Mouse (Mus musculus) cerebellum, postnatal 4 days (tissue): ENCODE results near the gene Tssc4.

Source experiments
- DNase-seq, 2 experiments: peaks; one replicate each; pipeline ENCODE4 v3.0.0; 2022; ENCODE audit warnings: low spot score in 2 of 2, mixed read lengths in 1 of 2

Tssc4 gene

GRCm38 (mm10) chr7:143044826-143045206, 24.2 kb upstream of the Tssc4 start:
- no peak for DNase-seq

DNA sequence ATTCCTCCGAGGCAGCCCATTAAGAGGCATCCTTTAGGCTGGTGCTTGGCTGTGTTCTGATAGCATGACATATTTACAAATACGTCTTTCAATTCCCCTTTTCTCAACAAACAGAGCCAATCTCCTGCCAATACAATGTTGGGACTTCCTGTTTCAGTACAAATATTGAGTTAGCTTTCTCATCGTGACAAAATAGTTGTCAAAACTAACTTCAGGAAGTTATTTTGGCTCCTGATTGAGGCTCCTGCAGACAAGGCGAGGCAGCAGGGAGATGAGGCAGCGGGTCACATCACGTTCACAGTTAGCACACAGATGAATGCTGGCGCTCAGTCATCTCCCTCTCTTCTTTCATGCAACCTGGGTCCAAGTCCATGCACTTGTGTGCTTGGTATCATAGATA, 22.7 kb upstream of the Tssc4 start:
- no peak for DNase-seq

DNA sequence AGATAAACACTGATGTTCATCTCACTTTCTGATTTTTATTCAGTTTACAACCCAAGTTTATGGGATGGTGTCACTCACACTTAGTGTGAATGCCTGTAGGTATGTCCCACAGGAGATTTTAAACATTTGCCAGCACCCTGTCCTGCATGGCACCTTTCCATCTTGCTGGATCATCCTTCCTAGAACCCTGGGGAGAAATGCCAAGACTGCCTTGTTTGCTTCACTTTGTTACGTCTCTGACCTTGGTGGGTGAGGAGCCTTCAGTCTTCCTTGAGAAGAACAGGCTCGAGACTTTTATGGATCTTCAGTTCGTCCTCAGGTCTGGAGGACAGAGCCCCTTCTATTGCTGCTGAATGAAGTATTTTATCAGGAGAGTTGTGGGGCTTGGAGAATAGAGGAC, 19.7 kb upstream of the Tssc4 start:
- no peak for DNase-seq

DNA sequence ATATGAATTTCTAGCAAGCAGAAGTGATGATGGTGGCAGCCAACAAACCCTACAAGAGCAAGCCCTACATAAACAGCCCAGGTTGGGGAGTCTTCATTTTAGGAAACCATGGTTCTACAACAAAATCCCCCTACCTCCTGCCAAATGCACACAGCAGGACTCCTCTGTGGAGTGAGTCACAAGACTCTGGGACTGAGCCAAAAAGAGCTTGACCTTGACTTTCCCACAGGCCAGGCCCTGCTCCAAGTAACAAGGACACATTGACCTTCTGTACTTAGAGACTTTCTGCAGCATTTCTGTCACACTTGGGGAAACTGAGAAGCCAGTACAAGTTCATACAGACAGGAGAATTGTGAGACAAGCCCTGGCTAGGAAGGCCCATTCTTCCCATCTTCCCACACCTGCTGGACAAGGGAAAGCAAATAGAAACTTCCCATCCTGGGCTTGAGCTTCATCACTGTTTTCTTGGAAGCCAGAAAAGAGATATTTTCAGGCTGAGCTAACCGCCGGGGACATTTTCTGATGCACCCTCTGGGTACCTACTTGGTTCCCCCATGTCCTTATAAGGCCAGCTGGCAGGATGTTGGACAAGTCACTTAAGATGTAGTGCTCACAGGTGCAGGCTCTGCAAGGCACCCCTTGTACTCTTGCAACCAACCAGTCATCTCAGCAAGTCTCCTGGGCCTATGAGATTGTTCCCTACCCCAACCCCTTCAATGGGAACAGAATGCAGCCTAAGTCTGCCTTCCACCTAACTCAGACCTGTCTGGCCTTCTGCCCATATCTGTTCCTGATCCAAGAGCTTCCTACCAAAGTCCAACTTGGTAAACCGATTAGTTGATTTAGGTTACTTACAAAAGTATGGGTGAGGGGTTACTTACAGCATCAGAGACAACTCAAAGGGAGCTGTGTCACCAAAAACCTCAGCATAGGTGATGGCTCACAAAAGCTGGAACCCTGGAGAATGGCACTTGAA, 18.9 kb upstream of the Tssc4 start:
- no peak for DNase-seq

DNA sequence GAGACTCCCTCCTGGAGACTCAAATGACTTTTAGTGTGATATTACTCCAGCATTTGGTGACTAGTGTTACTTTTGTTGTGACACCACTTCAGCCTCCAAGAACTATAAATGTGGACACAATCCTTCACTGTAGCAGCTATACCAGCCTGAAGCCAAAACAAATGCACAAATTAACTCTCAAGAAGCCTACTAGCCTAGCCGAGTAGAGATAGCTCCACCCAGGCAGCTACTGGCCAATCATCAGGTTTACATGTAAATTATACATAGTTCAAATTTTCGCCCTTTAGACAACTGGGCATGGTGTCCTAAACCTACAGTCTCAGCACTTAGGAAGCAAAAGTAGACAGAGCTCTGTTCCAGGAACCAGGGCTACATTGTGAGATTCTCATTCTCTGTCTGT, 17.7 kb upstream of the Tssc4 start:
- no peak for DNase-seq

- peak; percentile 57 to 81 for DNase-seq
These were observed 16.4 kb upstream of the Tssc4 start, which contains the start of gene Cd81 for GRCm38 (mm10) chr7:143052626-143053007. Gene Cd81, plus strand, starts transcription at chr7:143052739.

DNA sequence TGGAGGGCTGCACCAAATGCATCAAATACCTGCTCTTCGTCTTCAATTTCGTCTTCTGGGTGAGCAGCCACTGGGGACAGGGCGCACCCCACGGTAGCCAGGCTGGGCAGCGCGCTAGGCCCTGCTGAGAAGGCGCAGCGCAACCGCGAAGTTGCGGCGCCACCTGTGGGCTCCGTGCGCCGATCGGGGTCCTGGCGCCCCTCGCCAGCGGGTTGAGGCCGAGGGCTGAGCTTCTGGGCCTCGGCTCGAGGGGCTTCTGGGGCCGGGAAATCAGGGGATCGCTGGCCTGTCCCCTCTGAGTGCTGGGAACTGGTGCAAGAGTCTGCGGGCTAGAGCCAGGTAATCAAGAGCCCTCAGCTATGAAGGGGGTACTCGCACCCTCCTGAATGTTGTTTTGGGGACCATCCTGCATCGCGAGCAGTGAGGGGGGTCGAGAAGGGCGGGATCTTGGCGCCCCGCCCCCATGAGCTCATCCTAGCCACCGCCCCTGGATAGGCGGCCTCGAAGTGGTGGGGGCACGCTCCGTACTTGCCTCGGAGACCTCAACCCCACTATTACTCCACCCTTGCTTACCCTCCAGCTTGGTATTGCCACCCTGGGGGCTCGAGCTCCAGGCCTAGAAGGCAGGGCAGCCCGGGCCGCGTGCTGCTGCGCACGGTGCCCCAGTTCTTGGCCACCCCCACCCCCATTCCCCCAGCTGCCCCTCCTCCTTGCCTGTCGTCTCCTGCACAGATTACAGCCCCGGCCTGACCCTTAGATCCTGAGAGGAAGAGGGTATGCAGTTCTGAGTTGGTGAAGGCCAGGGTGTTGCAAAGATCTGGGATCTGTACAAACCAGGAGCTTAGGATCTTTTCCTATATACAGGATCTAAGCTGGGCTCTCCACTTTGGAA, 15.8 kb upstream of the Tssc4 start:
- DNase-seq, result peak in 1 of 2 experiments; percentile 73

DNA sequence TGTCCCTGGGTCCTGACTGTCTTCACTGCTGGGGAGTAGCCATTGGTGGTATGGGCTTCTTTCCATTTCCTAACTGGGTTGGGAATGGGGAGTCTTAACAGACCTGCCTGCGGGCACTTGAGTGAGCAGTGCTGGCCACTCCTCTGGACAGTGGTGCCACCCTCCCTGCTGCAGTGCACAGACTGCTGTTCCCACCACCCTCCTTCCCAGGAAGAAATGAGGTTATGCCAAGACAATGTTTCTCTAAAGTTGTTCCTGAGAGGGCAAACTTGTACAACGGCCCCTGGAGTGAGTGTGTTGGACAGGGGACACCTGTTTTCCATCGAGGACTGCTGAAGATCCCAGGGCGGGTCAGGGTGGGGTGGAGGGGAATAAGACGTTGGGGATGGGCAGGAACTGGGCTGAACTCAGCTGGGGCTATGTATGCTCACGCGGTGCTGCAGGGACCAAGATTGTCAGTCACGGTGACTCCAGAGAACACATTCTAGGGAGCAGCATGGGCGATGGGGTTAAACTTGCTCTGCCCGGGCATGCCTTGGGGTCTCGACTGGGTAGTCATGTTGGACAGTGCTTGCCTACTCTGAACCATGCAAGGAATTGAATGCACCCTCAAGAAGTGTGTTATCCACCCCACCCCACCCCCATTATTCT, 15.0 kb upstream of the Tssc4 start:
- no peak for DNase-seq

GRCm38 (mm10) chr7:143054612-143054965, 14.5 kb upstream of the Tssc4 start:
- DNase-seq, result no peak

DNA sequence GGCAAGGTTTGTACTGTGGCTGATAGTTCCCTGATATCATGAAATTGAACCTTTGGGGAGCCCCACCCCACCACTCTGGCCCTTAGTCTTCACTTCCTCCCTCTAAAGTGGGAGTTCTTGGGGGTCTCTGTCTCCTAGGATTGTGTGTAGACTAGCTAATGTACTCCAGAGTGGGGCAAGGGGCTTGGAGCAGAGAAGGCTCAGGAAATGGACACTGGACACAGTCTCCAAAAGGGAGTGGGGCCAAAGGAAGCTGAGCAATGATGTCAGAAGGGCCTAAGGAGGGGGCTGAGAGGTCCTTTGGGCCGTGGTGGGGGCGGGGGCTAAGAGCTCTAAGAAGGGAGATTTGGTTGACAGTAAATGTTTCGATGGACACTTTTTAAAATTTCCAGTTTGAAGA, 14.0 kb upstream of the Tssc4 start:
- no peak for DNase-seq

DNA sequence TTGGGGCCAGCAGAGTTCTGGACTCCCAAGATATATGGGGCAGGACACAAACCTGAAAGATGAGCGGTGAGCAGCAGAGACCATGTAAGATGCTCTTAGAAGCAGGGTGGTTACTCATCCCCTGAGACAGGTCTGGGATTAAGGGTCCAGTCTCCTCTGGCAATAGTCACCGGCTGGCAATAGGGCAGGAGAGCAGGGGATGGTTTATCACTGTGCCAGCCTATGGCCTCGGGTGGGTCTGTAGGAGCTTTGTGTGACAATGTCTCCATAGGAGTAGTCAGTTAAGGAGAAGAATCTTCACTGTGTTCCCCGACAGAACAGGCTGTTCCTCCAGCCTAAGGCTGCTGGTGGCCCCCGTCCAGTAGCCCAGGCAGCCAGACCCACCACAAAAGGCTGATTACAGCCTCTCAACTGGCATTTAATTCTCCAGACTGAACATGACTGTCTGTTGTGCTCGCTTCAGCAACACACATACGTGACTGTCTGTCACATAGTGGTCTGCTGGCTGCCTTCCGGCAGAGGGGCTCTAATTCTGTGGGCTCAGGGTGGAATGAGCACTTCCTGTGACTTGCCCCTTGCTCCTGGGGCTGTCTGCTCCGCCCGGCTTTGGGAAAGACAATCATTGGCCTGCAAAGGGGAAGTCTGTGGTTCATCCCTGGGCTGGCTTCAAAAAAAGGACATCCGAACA, 13.4 kb upstream of the Tssc4 start:
- no peak for DNase-seq

GRCm38 (mm10) chr7:143057023-143057422, 12.0 kb upstream of the Tssc4 start:
- DNase-seq, result no peak

GRCm38 (mm10) chr7:143057667-143058220, 11.3 kb upstream of the Tssc4 start:
- DNase-seq, result no peak

GRCm38 (mm10) chr7:143058221-143058697, 10.8 kb upstream of the Tssc4 start:
- DNase-seq, result no peak

DNA sequence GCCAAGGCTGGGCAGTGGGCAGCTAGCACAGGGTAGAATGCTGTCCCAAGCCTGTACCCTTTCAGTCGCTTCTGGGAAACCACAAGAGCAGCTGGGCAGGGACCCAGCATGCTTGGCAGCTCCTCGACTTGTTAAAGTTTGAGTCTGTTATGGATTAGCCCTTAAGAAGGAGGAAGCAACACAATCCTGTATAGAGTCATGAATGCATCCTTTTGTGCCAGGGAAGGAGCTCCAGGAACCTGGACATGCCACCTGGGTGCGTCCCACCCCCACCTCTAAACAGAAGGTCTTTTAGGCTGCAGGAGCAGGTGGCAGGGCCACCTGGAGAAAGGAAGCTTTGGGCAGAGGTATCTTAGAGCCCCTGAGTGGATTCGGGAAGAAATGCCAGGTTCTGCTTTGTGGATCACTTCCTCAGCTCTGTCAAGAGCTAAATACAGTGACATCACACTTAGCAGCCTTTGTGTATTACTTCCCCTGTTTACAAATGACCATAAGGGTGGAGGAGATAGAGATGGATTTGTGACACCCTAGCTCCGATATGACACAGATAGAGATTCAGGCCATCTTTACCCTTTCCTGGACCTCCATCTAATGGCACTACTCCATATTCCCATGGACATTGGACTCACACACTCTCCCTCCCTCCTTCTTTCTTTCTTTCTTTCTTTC, 9.7 kb upstream of the Tssc4 start:
- DNase-seq, result peak in 1 of 2 experiments; percentile 38

DNA sequence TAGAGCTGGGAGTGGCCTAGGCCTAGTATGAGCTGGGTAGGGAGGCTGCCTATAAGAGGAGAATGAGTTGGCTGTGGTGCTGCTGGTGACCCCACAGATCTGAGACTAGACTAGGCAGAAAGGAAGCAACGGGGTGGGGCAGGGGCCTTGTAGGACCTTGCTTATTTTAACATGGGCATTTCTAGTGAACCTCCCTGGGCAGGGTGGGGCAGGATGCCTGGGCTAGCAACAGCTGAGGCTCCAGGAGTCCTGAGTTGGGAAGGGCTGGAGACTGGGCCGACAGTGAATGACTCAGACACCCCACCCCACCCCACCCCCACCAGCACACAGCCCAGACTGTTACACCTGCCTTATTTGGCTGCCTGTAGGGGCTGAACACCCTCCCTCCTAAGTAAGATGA, 6.3 kb upstream of the Tssc4 start:
- no peak for DNase-seq

- DNase-seq, result peak in 1 of 2 experiments; percentile 37
These were observed 4.8 kb upstream of the Tssc4 start for GRCm38 (mm10) chr7:143064226-143064625.

DNA sequence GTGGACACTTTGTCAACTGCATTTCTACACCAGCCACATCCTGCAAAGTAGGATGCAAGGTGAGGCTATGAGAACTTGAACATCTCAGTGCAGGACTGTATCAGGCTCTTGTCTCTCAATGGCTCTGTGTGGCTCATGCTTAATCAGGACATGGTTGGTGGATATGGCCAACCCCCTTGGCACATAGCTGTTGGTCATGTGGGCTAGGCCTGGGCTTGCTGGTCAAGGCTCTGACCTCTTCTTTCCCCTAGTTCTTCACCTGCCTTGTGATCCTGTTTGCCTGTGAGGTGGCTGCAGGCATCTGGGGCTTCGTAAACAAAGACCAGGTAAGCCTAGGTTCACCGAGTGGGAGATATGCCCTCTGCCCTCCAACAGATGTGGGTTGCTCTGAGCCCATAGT, 3.4 kb upstream of the Tssc4 start:
- no peak for DNase-seq

DNA sequence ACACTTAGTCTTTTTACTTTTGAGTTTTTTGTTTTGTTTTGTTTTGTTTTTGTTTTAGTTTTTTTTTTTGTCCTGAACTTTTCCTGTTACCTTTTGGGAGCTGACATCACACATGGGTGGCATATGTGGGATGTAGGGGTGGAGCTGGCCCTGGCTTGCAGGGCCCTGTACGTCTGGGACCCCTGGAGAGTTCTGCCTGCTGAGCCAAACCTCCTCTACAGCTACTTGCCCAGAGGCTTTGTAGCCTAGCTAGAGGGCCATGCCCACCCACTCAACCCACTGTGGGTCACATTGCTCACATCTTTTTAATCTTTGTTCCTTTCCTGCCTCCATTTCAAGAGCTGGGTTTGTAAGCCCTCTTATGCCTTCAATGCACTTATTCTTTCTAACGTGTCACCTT, 1.6 kb upstream of the Tssc4 start:
- DNase-seq, result no peak

DNA sequence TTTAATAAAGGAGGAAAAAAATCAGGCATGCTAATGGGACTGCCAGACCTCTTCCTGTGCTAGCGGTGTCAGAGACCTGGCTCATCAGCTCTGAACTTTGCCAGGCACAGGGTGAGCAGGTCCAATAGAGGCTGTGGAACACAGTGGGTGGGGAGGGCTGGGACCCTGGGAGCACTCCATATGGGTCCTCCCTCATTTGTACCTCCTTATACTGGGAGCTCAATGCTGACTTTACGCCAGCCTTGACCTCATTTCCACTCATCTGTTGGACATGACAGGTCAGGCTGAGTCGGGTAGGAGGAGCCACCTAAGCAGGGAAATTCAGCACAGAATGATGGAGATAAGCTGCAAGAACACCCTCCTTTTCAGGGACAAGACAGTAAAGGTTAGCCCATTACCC, 1.2 kb upstream of the Tssc4 start:
- no peak for DNase-seq
